Mouse (Mus musculus): ENCODE measurements around the gene Gm43738. TPM values are rescaled to one million over a fixed set of nuclear protein-coding genes. Genes with fewer than 3 reads are reported as not detected.
"Not testable (repeated sequence)": the region's sequence is repeated elsewhere in the genome, so short reads cannot be mapped to it uniquely, and the experiment has no call there.

Gm43738 gene
- polyA plus RNA-seq, 1 experiment from 2014 or later, result not detected

GRCm38 (mm10) chr3:89084133-89084532 lies 16.8 kb downstream of the Gm43738 start:
- H3K4me2 ChIP-seq (replicated peaks), result no peak overlapping the region
- H3K4me1 ChIP-seq, result peaks cover 6% of the 10 kb centered on the region
- peaks cover 59% of the 10 kb centered on the region for H3K36me3 ChIP-seq
- no peak for ATAC-seq (ENCODE audit: low FRiP score, low read depth)
- H3K4me3 ChIP-seq, result no peak overlapping the region
- no peak overlapping the region for H3K27ac ChIP-seq (replicated peaks)
- no peak overlapping the region for H3K9ac ChIP-seq (replicated peaks)
- no peaks in the 10 kb centered on the region for H3K9me3 ChIP-seq
- peaks cover 16% of the 10 kb centered on the region for H3K27me3 ChIP-seq
- 75% methylated on average over 2 of the region's 2 CpGs for WGBS

GRCm38 (mm10) chr3:89082287-89082686 lies 18.6 kb downstream of the Gm43738 start:
- not testable (repeated sequence) for H3K9ac ChIP-seq (replicated peaks); H3K9me3 ChIP-seq; H3K4me1 ChIP-seq; H3K4me3 ChIP-seq; ATAC-seq (ENCODE audit: low FRiP score, low read depth); H3K27ac ChIP-seq (replicated peaks); H3K27me3 ChIP-seq; H3K4me2 ChIP-seq (replicated peaks)
- peaks cover 57% of the 10 kb centered on the region for H3K36me3 ChIP-seq

GRCm38 (mm10) chr3:89077383-89077782 lies 23.5 kb downstream of the Gm43738 start:
- Histone ChIP-seq H3K4me3 (no peak overlapping the region), H3K36me3 (peaks cover 80% of the 10 kb centered on the region), H3K9me3 (no peaks in the 10 kb centered on the region), H3K27ac (replicated peaks) (no peak overlapping the region), H3K4me1 (no peaks in the 10 kb centered on the region), H3K4me2 (replicated peaks) (no peak overlapping the region), H3K9ac (replicated peaks) (no peak overlapping the region), H3K27me3 (no peaks in the 10 kb centered on the region)
- ATAC-seq (ENCODE audit: low FRiP score, low read depth), result no peak
- WGBS, result 94% methylated on average over 9 of the region's 9 CpGs

- no peak overlapping the region for H3K4me3 ChIP-seq
- H3K4me2 ChIP-seq (replicated peaks), result no peak overlapping the region
- no peak overlapping the region for H3K27ac ChIP-seq (replicated peaks)
- H3K36me3 ChIP-seq, result peaks cover 92% of the 10 kb centered on the region
- no peaks in the 10 kb centered on the region for H3K4me1 ChIP-seq
- H3K27me3 ChIP-seq, result no peaks in the 10 kb centered on the region
- ATAC-seq (ENCODE audit: low FRiP score, low read depth), result no peak
- no peak overlapping the region for H3K9ac ChIP-seq (replicated peaks)
- no peaks in the 10 kb centered on the region for H3K9me3 ChIP-seq
These were observed 33.6 kb downstream of the Gm43738 start for GRCm38 (mm10) chr3:89067265-89067664.

- no peak overlapping the region for H3K4me2 ChIP-seq (replicated peaks)
- no peaks in the 10 kb centered on the region for H3K4me1 ChIP-seq
- no peaks in the 10 kb centered on the region for H3K9me3 ChIP-seq
- H3K27me3 ChIP-seq, result no peaks in the 10 kb centered on the region
- WGBS, result 46% methylated on average over 3 of the region's 3 CpGs
- no peak overlapping the region for H3K4me3 ChIP-seq
- H3K36me3 ChIP-seq, result peaks cover 86% of the 10 kb centered on the region
- no peak overlapping the region for H3K9ac ChIP-seq (replicated peaks)
- no peak for ATAC-seq (ENCODE audit: low FRiP score, low read depth)
- H3K27ac ChIP-seq (replicated peaks), result no peak overlapping the region
These were observed 39.2 kb downstream of the Gm43738 start for GRCm38 (mm10) chr3:89061696-89062095.

GRCm38 (mm10) chr3:89058783-89059182 lies 42.1 kb downstream of the Gm43738 start:
- Histone ChIP-seq H3K9me3 (no peaks in the 10 kb centered on the region), H3K36me3 (peaks cover 84% of the 10 kb centered on the region), H3K9ac (replicated peaks) (no peak overlapping the region), H3K4me3 (no peak overlapping the region), H3K27me3 (no peaks in the 10 kb centered on the region), H3K27ac (replicated peaks) (no peak overlapping the region), H3K4me2 (replicated peaks) (no peak overlapping the region), H3K4me1 (no peaks in the 10 kb centered on the region)
- WGBS, result 72% methylated on average over 3 of the region's 3 CpGs
- no peak for ATAC-seq (ENCODE audit: low FRiP score, low read depth)

GRCm38 (mm10) chr3:89058361-89058760 lies 42.5 kb downstream of the Gm43738 start:
- peaks cover 83% of the 10 kb centered on the region for H3K36me3 ChIP-seq
- H3K4me1 ChIP-seq, result no peaks in the 10 kb centered on the region
- WGBS, result 93% methylated on average over 9 of the region's 9 CpGs
- H3K4me3 ChIP-seq, result no peak overlapping the region
- H3K27me3 ChIP-seq, result no peaks in the 10 kb centered on the region
- no peak for ATAC-seq (ENCODE audit: low FRiP score, low read depth)
- no peak overlapping the region for H3K9ac ChIP-seq (replicated peaks)
- no peak overlapping the region for H3K4me2 ChIP-seq (replicated peaks)
- H3K9me3 ChIP-seq, result no peaks in the 10 kb centered on the region
- H3K27ac ChIP-seq (replicated peaks), result no peak overlapping the region

GRCm38 (mm10) chr3:89043359-89043758 lies 57.5 kb downstream of the Gm43738 start:
- Histone ChIP-seq H3K36me3 (peaks cover 75% of the 10 kb centered on the region), H3K27ac (replicated peaks) (no peak overlapping the region), H3K9ac (replicated peaks) (no peak overlapping the region), H3K9me3 (no peaks in the 10 kb centered on the region), H3K4me1 (no peaks in the 10 kb centered on the region), H3K4me3 (no peak overlapping the region), H3K4me2 (replicated peaks) (no peak overlapping the region), H3K27me3 (no peaks in the 10 kb centered on the region)
- ATAC-seq (ENCODE audit: low FRiP score, low read depth), result no peak
- 87% methylated on average over 4 of the region's 4 CpGs for WGBS

Other genes with a start within 250 kb of the Gm43738 start
- 44.3 and 46.1 TPM in 2 replicates for gene Msto1, start 187.1 kb downstream of the Gm43738 start, polyA plus RNA-seq (2016; fragmentation: Nextera tagmentation; extraction: Ambion mirVana)
- 22.5 and 23.7 TPM in 2 replicates for gene Ash1l, start 150.5 kb downstream of the Gm43738 start, polyA plus RNA-seq (2016; fragmentation: Nextera tagmentation; extraction: Ambion mirVana)
- gene Dap3, start 149.9 kb downstream of the Gm43738 start, polyA plus RNA-seq (2016; fragmentation: Nextera tagmentation; extraction: Ambion mirVana), result 124 and 137 TPM in 2 replicates
- 49.8 and 50.9 TPM in 2 replicates for gene Rusc1, start 7.8 kb downstream of the Gm43738 start, polyA plus RNA-seq (2016; fragmentation: Nextera tagmentation; extraction: Ambion mirVana)
- 307 and 361 TPM in 2 replicates for gene Fdps, start 860 bp upstream of the Gm43738 start, polyA plus RNA-seq (2016; fragmentation: Nextera tagmentation; extraction: Ambion mirVana)
- gene Pklr, start 35.0 kb upstream of the Gm43738 start, polyA plus RNA-seq (2016; fragmentation: Nextera tagmentation; extraction: Ambion mirVana), result 0.26 and 0.33 TPM in 2 replicates
- 17.1 and 22.0 TPM in 2 replicates for gene Hcn3, start 59.1 kb upstream of the Gm43738 start, polyA plus RNA-seq (2016; fragmentation: Nextera tagmentation; extraction: Ambion mirVana)
- gene Clk2, start 63.7 kb upstream of the Gm43738 start, polyA plus RNA-seq (2016; fragmentation: Nextera tagmentation; extraction: Ambion mirVana), result 42.3 and 46.5 TPM in 2 replicates
- gene Scamp3, start 76.4 kb upstream of the Gm43738 start, polyA plus RNA-seq (2016; fragmentation: Nextera tagmentation; extraction: Ambion mirVana), result 94.2 and 97.1 TPM in 2 replicates
- gene Fam189b, start 82.0 kb upstream of the Gm43738 start, polyA plus RNA-seq (2016; fragmentation: Nextera tagmentation; extraction: Ambion mirVana), result 29.5 and 30.3 TPM in 2 replicates
- gene Gba, start 101.8 kb upstream of the Gm43738 start, polyA plus RNA-seq (2016; fragmentation: Nextera tagmentation; extraction: Ambion mirVana), result 42.4 and 45.8 TPM in 2 replicates
- 105 and 107 TPM in 2 replicates for gene Thbs3, start 114.1 kb upstream of the Gm43738 start, polyA plus RNA-seq (2016; fragmentation: Nextera tagmentation; extraction: Ambion mirVana)
- gene Mtx1, start 126.0 kb upstream of the Gm43738 start, polyA plus RNA-seq (2016; fragmentation: Nextera tagmentation; extraction: Ambion mirVana), result 183 and 185 TPM in 2 replicates
- gene Muc1, start 128.0 kb upstream of the Gm43738 start, polyA plus RNA-seq (2016; fragmentation: Nextera tagmentation; extraction: Ambion mirVana), result 3.8 and 5.2 TPM in 2 replicates
- 253 and 255 TPM in 2 replicates for gene Krtcap2, start 144.9 kb upstream of the Gm43738 start, polyA plus RNA-seq (2016; fragmentation: Nextera tagmentation; extraction: Ambion mirVana)
- 25.1 and 25.5 TPM in 2 replicates for gene Trim46, start 145.2 kb upstream of the Gm43738 start, polyA plus RNA-seq (2016; fragmentation: Nextera tagmentation; extraction: Ambion mirVana)
- 72.2 and 76.1 TPM in 2 replicates for gene Dpm3, start 158.3 kb upstream of the Gm43738 start, polyA plus RNA-seq (2016; fragmentation: Nextera tagmentation; extraction: Ambion mirVana)
- 38.1 and 39.6 TPM in 2 replicates for gene Slc50a1, start 169.5 kb upstream of the Gm43738 start, polyA plus RNA-seq (2016; fragmentation: Nextera tagmentation; extraction: Ambion mirVana)
- gene Efna1, start 180.0 kb upstream of the Gm43738 start, polyA plus RNA-seq (2016; fragmentation: Nextera tagmentation; extraction: Ambion mirVana), result 9.5 and 11.0 TPM in 2 replicates
- 10.7 and 11.1 TPM in 2 replicates for gene Efna3, start 221.9 kb upstream of the Gm43738 start, polyA plus RNA-seq (2016; fragmentation: Nextera tagmentation; extraction: Ambion mirVana)
- 16.8 and 17.3 TPM in 2 replicates for gene Efna4, start 236.9 kb upstream of the Gm43738 start, polyA plus RNA-seq (2016; fragmentation: Nextera tagmentation; extraction: Ambion mirVana)
- 35.0 and 37.0 TPM in 2 replicates for gene Adam15, start 248.9 kb upstream of the Gm43738 start, polyA plus RNA-seq (2016; fragmentation: Nextera tagmentation; extraction: Ambion mirVana)